Mouse (Mus musculus) lung, postnatal 0 days (tissue): ENCODE results near the gene Rtp2. TPM values are rescaled to one million over a fixed set of nuclear protein-coding genes. Genes with fewer than 3 reads are reported as not detected.

ENCODE experiments used
- ATAC-seq: fragments of 200-750 bp; cut with Nextera tagmentation; 2 replicates; pipeline ENCODE4 v1.8.0; 2017; ENCODE audit warnings: moderate library complexity
- DNase-seq: peaks from one replicate; pipeline ENCODE4 v3.0.0-alpha.2; 2016; ENCODE audit warnings: low spot score
- H3K27ac ChIP-seq: fragments of 300-500 bp; sonication (generic); 2 replicates; pipeline ENCODE4 v1.5.1; 2014; ENCODE audit warnings: antibody characterized with exemption, mild to moderate bottlenecking, low read length, mixed read lengths
- H3K27me3 ChIP-seq: fragments of 300-500 bp; sonication (generic); replicated peaks from 2 replicates; pipeline ENCODE4 v1.6.1; 2014; ENCODE audit warnings: low read length, mixed read lengths; ENCODE audit not compliant: insufficient read depth
- H3K36me3 ChIP-seq: fragments of 300-500 bp; sonication (generic); 2 replicates; pipeline ENCODE4 v1.6.1; 2014; ENCODE audit warnings: low read length, mixed read lengths; ENCODE audit not compliant: insufficient read depth
- H3K4me1 ChIP-seq: fragments of 300-500 bp; sonication (generic); 2 replicates; pipeline ENCODE4 v1.6.1; 2014; ENCODE audit warnings: antibody characterized with exemption, low read depth, low read length, mixed read lengths; ENCODE audit not compliant: insufficient read depth
- H3K4me2 ChIP-seq: fragments of 300-500 bp; sonication (generic); replicated peaks from 2 replicates; pipeline ENCODE4 v1.6.1; 2014; ENCODE audit warnings: low read depth, mild to moderate bottlenecking, low read length, moderate library complexity, mixed read lengths
- H3K4me3 ChIP-seq: fragments of 300-500 bp; sonication (generic); 2 replicates; pipeline ENCODE4 v1.5.1; 2014; ENCODE audit warnings: low read depth, low read length
- H3K9ac ChIP-seq: fragments of 300-500 bp; sonication (generic); replicated peaks from 2 replicates; pipeline ENCODE4 v1.6.1; 2014; ENCODE audit warnings: low read depth, mild to moderate bottlenecking
- H3K9me3 ChIP-seq: fragments of 300-500 bp; sonication (generic); 2 replicates; pipeline ENCODE4 v1.6.1; 2016; ENCODE audit warnings: low read length, mixed read lengths
- CTCF ChIP-seq: IDR thresholded peaks from 2 replicates; pipeline ENCODE4 v1.5.1; 2016; ENCODE audit warnings: antibody characterized with exemption, mild to moderate bottlenecking
- EP300 ChIP-seq: IDR thresholded peaks from 2 replicates; pipeline ENCODE4 v1.6.1; 2016; ENCODE audit warnings: antibody characterized with exemption, mild to moderate bottlenecking, control low read depth
- WGBS: fragments of 180-500 bp; shearing (Covaris S2); extraction: QIAGEN DNeasy Blood & Tissue Kit; methylation state at CpG from one replicate; pipeline ENCODE4 v1.1.7; 2014; 5-methylcytosine and 5-hydroxymethylcytosine counted together
- polyA plus RNA-seq: library from polyadenylated mRNA; unstranded; fragments of >200 nt; fragmentation: Nextera tagmentation; extraction: Ambion mirVana; gene quantifications from 2 replicates; pipeline ENCODE4 v1.2.1, GENCODE M21; 2015

The Rtp2 gene
- polyA plus RNA-seq, 1 experiment from 2014 or later = not detected

GRCm38 (mm10) chr16:23953959-23954260 is 21.7 kb upstream of the Rtp2 start:
- DNase-seq (no peak), ATAC-seq (no peak)
- Histone ChIP-seq H3K27me3 (no peaks in the 10 kb centered on the region), H3K4me1 (no peaks in the 10 kb centered on the region), H3K36me3 (no peaks in the 10 kb centered on the region), H3K4me3 (no peak overlapping the region), H3K9ac (no peak overlapping the region), H3K9me3 (no peaks in the 10 kb centered on the region), H3K27ac (no peak overlapping the region), H3K4me2 (no peak overlapping the region)
- WGBS = 4% methylated on average over 1 of the region's 1 CpGs
- no peak for TF ChIP-seq CTCF
- no peak for TF ChIP-seq EP300

GRCm38 (mm10) chr16:23953189-23953958 is 21.2 kb upstream of the Rtp2 start:
- no peaks in the 10 kb centered on the region for H3K36me3 ChIP-seq
- no peak overlapping the region for H3K9ac ChIP-seq
- H3K27ac ChIP-seq = no peak overlapping the region
- no peaks in the 10 kb centered on the region for H3K9me3 ChIP-seq
- H3K4me2 ChIP-seq = no peak overlapping the region
- no peak for TF ChIP-seq EP300
- peak; percentile 84 for TF ChIP-seq CTCF
- no peaks in the 10 kb centered on the region for H3K27me3 ChIP-seq
- 48% methylated on average over 11 of the region's 11 CpGs for WGBS
- no peak overlapping the region for H3K4me3 ChIP-seq
- no peaks in the 10 kb centered on the region for H3K4me1 ChIP-seq
- ATAC-seq (no peak), DNase-seq (peak; percentile 62)

GRCm38 (mm10) chr16:23952101-23952727 is 20.0 kb upstream of the Rtp2 start:
- no peaks in the 10 kb centered on the region for H3K27me3 ChIP-seq
- H3K9ac ChIP-seq = no peak overlapping the region
- H3K36me3 ChIP-seq = no peaks in the 10 kb centered on the region
- no peak overlapping the region for H3K27ac ChIP-seq
- 0 out of 2 replicates have a peak, but pooled peaks have one; percentile 3 for TF ChIP-seq CTCF
- TF ChIP-seq EP300 = no peak
- H3K9me3 ChIP-seq = no peaks in the 10 kb centered on the region
- no peak for DNase-seq
- no peak overlapping the region for H3K4me3 ChIP-seq
- no peak overlapping the region for H3K4me2 ChIP-seq
- 75% methylated on average over 4 of the region's 4 CpGs for WGBS
- H3K4me1 ChIP-seq = no peaks in the 10 kb centered on the region
- no peak for ATAC-seq

GRCm38 (mm10) chr16:23947654-23948053 is 15.5 kb upstream of the Rtp2 start:
- WGBS = 79% methylated on average over 6 of the region's 6 CpGs
- H3K4me1 ChIP-seq = no peaks in the 10 kb centered on the region
- H3K27me3 ChIP-seq = no peaks in the 10 kb centered on the region
- no peak overlapping the region for H3K27ac ChIP-seq
- H3K4me2 ChIP-seq = no peak overlapping the region
- H3K9me3 ChIP-seq = no peaks in the 10 kb centered on the region
- DNase-seq = no peak
- H3K4me3 ChIP-seq = no peak overlapping the region
- no peak for ATAC-seq
- TF ChIP-seq CTCF (no peak), EP300 (no peak)
- no peaks in the 10 kb centered on the region for H3K36me3 ChIP-seq
- no peak overlapping the region for H3K9ac ChIP-seq

- TF ChIP-seq CTCF = no peak
- TF ChIP-seq EP300 = no peak
- H3K9me3 ChIP-seq = no peaks in the 10 kb centered on the region
- 7% methylated on average over 3 of the region's 3 CpGs for WGBS
- no peak overlapping the region for H3K27ac ChIP-seq
- H3K4me3 ChIP-seq = no peak overlapping the region
- no peaks in the 10 kb centered on the region for H3K4me1 ChIP-seq
- no peak overlapping the region for H3K9ac ChIP-seq
- H3K4me2 ChIP-seq = no peak overlapping the region
- ATAC-seq = no peak
- no peaks in the 10 kb centered on the region for H3K27me3 ChIP-seq
- no peak for DNase-seq
- H3K36me3 ChIP-seq = no peaks in the 10 kb centered on the region
Measured at GRCm38 (mm10) chr16:23944801-23945200, 12.6 kb upstream of the Rtp2 start.

GRCm38 (mm10) chr16:23934397-23934796 is 2.2 kb upstream of the Rtp2 start:
- no peaks in the 10 kb centered on the region for H3K4me1 ChIP-seq
- ATAC-seq = peak; percentile 89
- H3K36me3 ChIP-seq = no peaks in the 10 kb centered on the region
- no peak overlapping the region for H3K4me2 ChIP-seq
- H3K27ac ChIP-seq = no peak overlapping the region
- TF ChIP-seq EP300 (peak; percentile 56; the same call in 1 of the 2 replicates), CTCF (no peak)
- DNase-seq = peak; percentile 57
- H3K9ac ChIP-seq = no peak overlapping the region
- H3K27me3 ChIP-seq = no peaks in the 10 kb centered on the region
- no peak overlapping the region for H3K4me3 ChIP-seq
- H3K9me3 ChIP-seq = no peaks in the 10 kb centered on the region
- 31% methylated on average over 2 of the region's 2 CpGs for WGBS
